In the genomic region with DNA sequence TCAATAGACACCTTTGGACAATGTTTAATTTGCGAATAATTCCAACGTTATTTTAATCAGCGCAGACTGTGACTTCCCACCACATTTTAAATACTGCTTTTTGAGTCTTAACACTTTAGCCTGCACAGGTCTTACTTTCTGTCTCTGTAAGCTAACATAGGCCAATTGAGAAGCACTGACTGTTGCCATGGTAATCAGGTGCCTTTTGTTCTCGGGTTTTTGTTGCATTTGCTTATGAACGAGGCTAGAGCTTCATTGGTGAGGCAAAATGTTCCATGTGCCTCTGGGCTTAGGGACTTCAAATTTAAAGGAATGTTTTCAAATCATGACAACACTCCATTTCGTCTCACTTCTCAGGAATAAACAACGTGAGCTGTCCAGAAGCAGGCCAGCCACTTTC, we compare ENCODE assay signal across 27 mouse cellular contexts.
DNase-seq lines count a peak whose midpoint lies in the region; ATAC-seq and TF ChIP-seq lines count a peak whose summit lies in the region.
"Had no signal": no experiment of that assay in that cellular context is flagged by ENCODE, and none has a peak within 500 bp of the region (broad histone marks: within the 10 kb centered on the region; RNA-seq: fewer than 3 reads in every experiment).

No protein-coding gene starts in this region.

- no peaks in the 10 kb centered on the region for H3K9me3 ChIP-seq in forebrain, postnatal 0 days (ENCODE audit: low read length)
- H3K9me3 ChIP-seq in forebrain, embryonic 15.5 days = no peaks in the 10 kb centered on the region
- no peaks in the 10 kb centered on the region for H3K9me3 ChIP-seq in midbrain, embryonic 11.5 days (ENCODE audit: control insufficient read depth, low read length)
- no peaks in the 10 kb centered on the region for H3K9me3 ChIP-seq in midbrain, embryonic 10.5 days (replicated peaks)
- H3K9me3 ChIP-seq: heart, embryonic 10.5 days; heart, embryonic 15.5 days; hindbrain, embryonic 12.5 days; limb, embryonic 13.5 days had no signal

- H3K27me3 ChIP-seq in forebrain, postnatal 0 days (ENCODE audit: insufficient read depth, low read length) = no peaks in the 10 kb centered on the region
- no peaks in the 10 kb centered on the region for H3K27me3 ChIP-seq in forebrain, embryonic 15.5 days
- no peaks in the 10 kb centered on the region for H3K27me3 ChIP-seq in midbrain, embryonic 11.5 days (ENCODE audit: control insufficient read depth, insufficient read depth, low read length)
- H3K27me3 ChIP-seq in midbrain, embryonic 10.5 days (ENCODE audit: low read depth, poor library complexity, severe bottlenecking) = 0 out of 2 replicates have a peak, but pooled peaks cover 5% of the 10 kb centered on the region
- H3K27me3 ChIP-seq: hindbrain, embryonic 12.5 days; limb, embryonic 13.5 days; megakaryocyte, embryonic 14.5 days had no signal

- 47% methylated on average over 7 of the region's 7 CpGs for WGBS in forebrain, postnatal 0 days
- WGBS in forebrain, embryonic 15.5 days = 49% methylated on average over 7 of the region's 7 CpGs
- 70% methylated on average over 7 of the region's 7 CpGs for WGBS in midbrain, embryonic 11.5 days
- 75% methylated on average over 7 of the region's 7 CpGs for WGBS in midbrain, embryonic 10.5 days

- H3K4me2 ChIP-seq in forebrain, postnatal 0 days (ENCODE audit: low read depth) = no peak overlapping the region
- no peak overlapping the region for H3K4me2 ChIP-seq in forebrain, embryonic 15.5 days (replicated peaks)
- H3K4me2 ChIP-seq in midbrain, embryonic 11.5 days = no peak overlapping the region
- H3K4me2 ChIP-seq: heart, embryonic 15.5 days; hindbrain, embryonic 12.5 days; limb, embryonic 13.5 days; liver, embryonic 11.5 days had no signal

- peak; percentile 67 for DNase-seq in forebrain, postnatal 0 days
- peak; percentile 61 for DNase-seq in midbrain, embryonic 11.5 days (ENCODE audit: low spot score, missing footprints)
- DNase-seq in midbrain, embryonic 10.5 days (ENCODE audit: low spot score) = no peak
- DNase-seq in brain, embryonic 14.5 days (ENCODE audit: low read depth) = peak; percentile 72
- DNase-seq in urinary bladder, postnatal 14 days (ENCODE audit: low spot score) = no peak
- no peak for DNase-seq in thymus, postnatal 0 days (ENCODE audit: low spot score)
- DNase-seq: adrenal gland, adult 2 months; adrenal gland, postnatal 36 days; cerebellum, adult 8-10 months; cerebellum, postnatal 25 days; gastrocnemius, postnatal 25 days; heart, adult 11 months; kidney, adult 11 months; kidney, postnatal 14 days; lung, postnatal 4 days; retina, postnatal 1 day; right cerebral cortex, postnatal 14 days; thymus, postnatal 4 days had no signal

- no peak for TF ChIP-seq POLR2A in brain, embryonic 14.5 days (IDR thresholded peaks at IDR 0.05; ENCODE audit: borderline replicate concordance, extremely low read depth, insufficient read depth, insufficient read length, poor library complexity, severe bottlenecking)

- no peak overlapping the region for H3K27ac ChIP-seq in forebrain, postnatal 0 days (ENCODE audit: low read depth, low read length)
- H3K27ac ChIP-seq in forebrain, embryonic 15.5 days (replicated peaks) = no peak overlapping the region; the same call in 1 of the 2 replicates
- H3K27ac ChIP-seq in midbrain, embryonic 11.5 days (ENCODE audit: low read depth, low read length) = no peak overlapping the region
- H3K27ac ChIP-seq in midbrain, embryonic 10.5 days (replicated peaks) = no peak overlapping the region
- H3K27ac ChIP-seq: heart, embryonic 10.5 days; heart, embryonic 15.5 days; hindbrain, embryonic 12.5 days; limb, embryonic 13.5 days had no signal

- no peak overlapping the region for H3K4me3 ChIP-seq in forebrain, postnatal 0 days (ENCODE audit: low read depth, low read length)
- H3K4me3 ChIP-seq in forebrain, embryonic 15.5 days = no peak overlapping the region
- H3K4me3 ChIP-seq in midbrain, embryonic 11.5 days (ENCODE audit: low read depth, low read length) = no peak overlapping the region
- H3K4me3 ChIP-seq in midbrain, embryonic 10.5 days = no peak overlapping the region
- H3K4me3 ChIP-seq: heart, embryonic 10.5 days; heart, embryonic 15.5 days; hindbrain, embryonic 12.5 days; limb, embryonic 13.5 days; megakaryocyte, embryonic 14.5 days had no signal

- peak; percentile 82; the same call in 1 of the 2 replicates for ATAC-seq in forebrain, postnatal 0 days
- no peak for ATAC-seq in forebrain, embryonic 15.5 days (replicated peaks)
- no peak for ATAC-seq in midbrain, embryonic 11.5 days (ENCODE audit: low FRiP score)
- ATAC-seq: activated CD4-positive, CD25-positive, alpha-beta regulatory T cell, adult 4 months; inflammation-experienced regulatory T-cells, adult 6 months had no signal

- no peaks in the 10 kb centered on the region for H3K36me3 ChIP-seq in forebrain, postnatal 0 days (ENCODE audit: insufficient read depth)
- H3K36me3 ChIP-seq in forebrain, embryonic 15.5 days = no peaks in the 10 kb centered on the region
- no peaks in the 10 kb centered on the region for H3K36me3 ChIP-seq in midbrain, embryonic 11.5 days (ENCODE audit: control insufficient read depth, insufficient read depth, low read length)
- no peaks in the 10 kb centered on the region for H3K36me3 ChIP-seq in midbrain, embryonic 10.5 days
- H3K36me3 ChIP-seq: heart, embryonic 10.5 days; heart, embryonic 15.5 days; hindbrain, embryonic 12.5 days; limb, embryonic 13.5 days had no signal

- no peak for TF ChIP-seq CTCF in forebrain, postnatal 0 days (IDR thresholded peaks at IDR 0.05; ENCODE audit: low read depth)
- no peak for TF ChIP-seq CTCF in brain, embryonic 14.5 days (IDR thresholded peaks at IDR 0.05; ENCODE audit: borderline replicate concordance, extremely low read depth, insufficient read depth, insufficient read length)

- peaks cover 6% of the 10 kb centered on the region; the same call in 1 of the 2 replicates for H3K4me1 ChIP-seq in forebrain, postnatal 0 days (ENCODE audit: insufficient read depth)
- peaks cover 5% of the 10 kb centered on the region; the same call in 1 of the 2 replicates for H3K4me1 ChIP-seq in forebrain, embryonic 15.5 days
- no peaks in the 10 kb centered on the region for H3K4me1 ChIP-seq in midbrain, embryonic 11.5 days (ENCODE audit: control insufficient read depth, insufficient read depth, low read length)
- H3K4me1 ChIP-seq in midbrain, embryonic 10.5 days = peaks cover 7% of the 10 kb centered on the region; the same call in 1 of the 2 replicates
- H3K4me1 ChIP-seq: heart, embryonic 10.5 days; megakaryocyte, embryonic 14.5 days had no signal

- H3K9ac ChIP-seq in forebrain, postnatal 0 days = no peak overlapping the region
- H3K9ac ChIP-seq in forebrain, embryonic 15.5 days (replicated peaks) = no peak overlapping the region
- no peak overlapping the region for H3K9ac ChIP-seq in midbrain, embryonic 11.5 days (ENCODE audit: low read length)
- H3K9ac ChIP-seq: heart, embryonic 15.5 days; hindbrain, embryonic 12.5 days; limb, embryonic 13.5 days had no signal

Comparison
In these comparisons a context has a peak if more than half of its experiments do, and no peak if none do; other contexts are left out.
1. DNase-seq: peak in forebrain, postnatal 0 days (single experiment), midbrain, embryonic 11.5 days (single experiment) and brain, embryonic 14.5 days (single experiment); none in midbrain, embryonic 10.5 days (single experiment), urinary bladder, postnatal 14 days (single experiment) and thymus, postnatal 0 days (single experiment).